Mouse (Mus musculus) MEL (cell line): ENCODE results near the gene Yjefn3. TPM values are rescaled to one million over a fixed set of nuclear protein-coding genes. Genes with fewer than 3 reads are reported as not detected.

Experiments
- DNase-seq: peaks from one replicate; pipeline ENCODE4 v3.0.0; 2011; ENCODE audit warnings: low read depth, low spot score
- H3K27ac ChIP-seq: 2 replicates; pipeline ENCODE4 v1.5.1; 2012; ENCODE audit warnings: low read depth, mild to moderate bottlenecking, control low read depth, low read length, moderate library complexity; ENCODE audit not compliant: control insufficient read depth
- H3K27me3 ChIP-seq, 2 experiments: fragments of 150-350 bp in 1 of 2; sonication (generic) in 1 of 2; 2 replicates each; pipeline ENCODE4 v1.6.1; 2012; ENCODE audit warnings: low read length in 2 of 2, mild to moderate bottlenecking in 2 of 2, improper control_type of control experiment in 1 of 2, moderate library complexity in 1 of 2; ENCODE audit not compliant: insufficient read depth in 2 of 2, control insufficient read depth in 1 of 2
- H3K36me3 ChIP-seq, 2 experiments: 2 replicates each; pipeline ENCODE4 v1.6.1; 2012 to 2014; ENCODE audit warnings: low read length in 2 of 2, improper control_type of control experiment in 1 of 2, inconsistent platforms in 1 of 2, mild to moderate bottlenecking in 1 of 2; ENCODE audit not compliant: insufficient read depth in 2 of 2, control insufficient read depth in 1 of 2
- H3K4me1 ChIP-seq, 2 experiments: fragments of 150-350 bp in 1 of 2; sonication (generic) in 1 of 2; 2 replicates each; pipeline ENCODE4 v1.6.1; 2012; ENCODE audit warnings: low read length in 2 of 2, improper control_type of control experiment in 1 of 2, mild to moderate bottlenecking in 1 of 2; ENCODE audit not compliant: insufficient read depth in 2 of 2, control insufficient read depth in 1 of 2
- H3K4me3 ChIP-seq, 2 experiments: fragments of 150-350 bp in 1 of 2; sonication (generic) in 1 of 2; 2 replicates each; pipeline ENCODE4 v1.5.1; 2012; ENCODE audit warnings: low read depth in 2 of 2, low read length in 2 of 2, mild to moderate bottlenecking in 2 of 2, moderate library complexity in 2 of 2, control low read depth in 1 of 2, improper control_type of control experiment in 1 of 2; ENCODE audit not compliant: control insufficient read depth in 1 of 2, insufficient read depth in 1 of 2
- H3K79me2 ChIP-seq: 2 replicates; pipeline ENCODE4 v1.6.1; 2012; ENCODE audit warnings: mild to moderate bottlenecking, low read length, moderate library complexity; ENCODE audit not compliant: control insufficient read depth, poor library complexity, insufficient read depth
- H3K9ac ChIP-seq: 2 replicates; pipeline ENCODE4 v1.6.1; 2012; ENCODE audit warnings: low read depth, mild to moderate bottlenecking, control low read depth, low read length, moderate library complexity; ENCODE audit not compliant: control insufficient read depth, poor library complexity, severe bottlenecking
- H3K9me3 ChIP-seq: fragments of 150-350 bp; sonication (generic); replicated peaks from 2 replicates; pipeline ENCODE4 v1.6.1; 2012; ENCODE audit warnings: mild to moderate bottlenecking, low read length, improper control_type of control experiment, moderate library complexity; ENCODE audit not compliant: insufficient read depth
- CHD1 ChIP-seq: IDR thresholded peaks from 2 replicates; pipeline ENCODE4 v1.6.1; 2012; ENCODE audit warnings: low read depth, mild to moderate bottlenecking, inconsistent platforms, low read length, improper control_type of control experiment
- CHD2 ChIP-seq: IDR thresholded peaks from 2 replicates; pipeline ENCODE4 v1.6.1; 2011; ENCODE audit warnings: low read length, improper control_type of control experiment
- CTCF ChIP-seq, 3 experiments: IDR thresholded peaks in 2 of 3; conservative IDR thresholded peaks in 1 of 3; 2 replicates each; pipeline ENCODE4 v1.5.1; 2011 to 2012; ENCODE audit warnings: low read length in 3 of 3, low read depth in 2 of 3, mild to moderate bottlenecking in 2 of 3, improper control_type of control experiment in 1 of 3, inconsistent platforms in 1 of 3, mixed read lengths in 1 of 3, moderate library complexity in 1 of 3; ENCODE audit not compliant: control insufficient read depth in 1 of 3, insufficient read depth in 1 of 3, poor library complexity in 1 of 3, severe bottlenecking in 1 of 3
- E2F4 ChIP-seq: IDR thresholded peaks from 2 replicates; pipeline ENCODE4 v1.6.1; 2011; ENCODE audit warnings: low read depth, low read length, improper control_type of control experiment, borderline replicate concordance
- EP300 ChIP-seq, 2 experiments: IDR thresholded peaks; 2 replicates each; pipeline ENCODE4 v1.6.1; 2011; ENCODE audit warnings: improper control_type of control experiment in 2 of 2, low read length in 2 of 2, low read depth in 1 of 2, mild to moderate bottlenecking in 1 of 2
- ETS1 ChIP-seq: IDR thresholded peaks from 2 replicates; pipeline ENCODE4 v1.6.1; 2012; ENCODE audit warnings: low read depth, mild to moderate bottlenecking, inconsistent platforms, low read length, improper control_type of control experiment, moderate library complexity
- HCFC1 ChIP-seq: IDR thresholded peaks from 2 replicates; pipeline ENCODE4 v1.6.1; 2012; ENCODE audit warnings: low read depth, mild to moderate bottlenecking, inconsistent platforms, low read length, improper control_type of control experiment, moderate library complexity
- JUND ChIP-seq: IDR thresholded peaks from 2 replicates; pipeline ENCODE4 v1.6.1; 2011; ENCODE audit warnings: low read depth, mild to moderate bottlenecking, improper control_type of control experiment, low read length
- MAX ChIP-seq: IDR thresholded peaks from 2 replicates; pipeline ENCODE4 v1.6.1; 2011; ENCODE audit warnings: low read length, improper control_type of control experiment
- MAZ ChIP-seq: IDR thresholded peaks from 2 replicates; pipeline ENCODE4 v1.6.1; 2012; ENCODE audit warnings: low read depth, mild to moderate bottlenecking, inconsistent platforms, low read length, improper control_type of control experiment
- MEF2A ChIP-seq: IDR thresholded peaks from 2 replicates; pipeline ENCODE4 v1.6.1; 2014; ENCODE audit warnings: low read depth, mild to moderate bottlenecking, inconsistent platforms, low read length, improper control_type of control experiment; ENCODE audit not compliant: poor library complexity, insufficient replicate concordance, severe bottlenecking; ENCODE audit errors: extremely low read depth
- MXI1 ChIP-seq: IDR thresholded peaks from 2 replicates; pipeline ENCODE4 v1.6.1; 2011; ENCODE audit warnings: mild to moderate bottlenecking, low read depth, low read length, improper control_type of control experiment
- NELFE ChIP-seq: IDR thresholded peaks from 2 replicates; pipeline ENCODE4 v1.6.1; 2011; ENCODE audit warnings: low read depth, low read length, improper control_type of control experiment
- NRF1 ChIP-seq: IDR thresholded peaks from 2 replicates; pipeline ENCODE4 v1.6.1; 2014; ENCODE audit warnings: low read depth, mild to moderate bottlenecking, inconsistent platforms, low read length, improper control_type of control experiment, moderate library complexity; ENCODE audit not compliant: poor library complexity, insufficient read depth, severe bottlenecking
- POLR2A ChIP-seq, 2 experiments: IDR thresholded peaks; 2 replicates each; pipeline ENCODE4 v1.6.1; 2011 to 2012; ENCODE audit warnings: low read length in 2 of 2, mild to moderate bottlenecking in 2 of 2, control low read depth in 1 of 2, improper control_type of control experiment in 1 of 2, low read depth in 1 of 2, moderate library complexity in 1 of 2; ENCODE audit not compliant: control insufficient read depth in 1 of 2, insufficient read depth in 1 of 2, poor library complexity in 1 of 2
- RAD21 ChIP-seq: IDR thresholded peaks from 2 replicates; pipeline ENCODE4 v1.6.1; 2011; ENCODE audit warnings: mild to moderate bottlenecking, low read depth, low read length, improper control_type of control experiment
- RCOR1 ChIP-seq: IDR thresholded peaks from 2 replicates; pipeline ENCODE4 v1.6.1; 2012; ENCODE audit warnings: low read depth, mild to moderate bottlenecking, inconsistent platforms, low read length, improper control_type of control experiment
- SIN3A ChIP-seq: IDR thresholded peaks from 2 replicates; pipeline ENCODE4 v1.6.1; 2012; ENCODE audit warnings: low read length, improper control_type of control experiment, inconsistent platforms
- SMC3 ChIP-seq: IDR thresholded peaks from 2 replicates; pipeline ENCODE4 v1.6.1; 2011; ENCODE audit warnings: low read depth, low read length, improper control_type of control experiment
- TBP ChIP-seq: IDR thresholded peaks from 2 replicates; pipeline ENCODE4 v1.8.0; 2011; ENCODE audit warnings: low read depth, low read length, improper control_type of control experiment
- UBTF ChIP-seq: IDR thresholded peaks from 2 replicates; pipeline ENCODE4 v1.6.1; 2012; ENCODE audit warnings: low read depth, mild to moderate bottlenecking, inconsistent platforms, low read length, improper control_type of control experiment, moderate library complexity, borderline replicate concordance; ENCODE audit not compliant: insufficient read depth
- USF1 ChIP-seq: IDR thresholded peaks from 2 replicates; pipeline ENCODE4 v1.6.1; 2014; ENCODE audit warnings: low read depth, mild to moderate bottlenecking, inconsistent platforms, low read length, improper control_type of control experiment, moderate library complexity
- USF2 ChIP-seq, 2 experiments: IDR thresholded peaks; 2 replicates each; pipeline ENCODE4 v1.6.1; 2011 to 2012; ENCODE audit warnings: improper control_type of control experiment in 2 of 2, low read length in 2 of 2, borderline replicate concordance in 1 of 2, inconsistent platforms in 1 of 2, low read depth in 1 of 2, mild to moderate bottlenecking in 1 of 2; ENCODE audit not compliant: insufficient read depth in 1 of 2
- ZC3H11A ChIP-seq: IDR thresholded peaks from 2 replicates; pipeline ENCODE4 v1.6.1; 2012; ENCODE audit warnings: low read depth, mild to moderate bottlenecking, inconsistent platforms, low read length, improper control_type of control experiment
- ZNF384 ChIP-seq: IDR thresholded peaks from 2 replicates; pipeline ENCODE4 v1.6.1; 2012; ENCODE audit warnings: low read depth, mild to moderate bottlenecking, inconsistent platforms, low read length, improper control_type of control experiment
- polyA plus RNA-seq, 2 experiments: library from polyadenylated mRNA; stranded (reverse) in 1 of 2; unstranded in 1 of 2; fragments of >175 nt in 1 of 2; fragments of >200 nt in 1 of 2; gene quantifications; 2 replicates each; pipeline versions ENCODE4 v1.2.1 to v1.2.4; 2012; ENCODE audit warnings: low replicate concordance in 2 of 2, low read depth in 1 of 2; ENCODE audit not compliant: insufficient read length in 2 of 2, insufficient read depth in 1 of 2, missing spikeins in 1 of 2
- total RNA-seq: library from RNA; depleted of rRNA; stranded (reverse); fragments of 300-350 nt; gene quantifications from 2 replicates; pipeline ENCODE4 v1.2.3, GENCODE M21; 2012

The Yjefn3 gene
- total and polyA plus RNA-seq, 3 experiments, result 5.3 to 8.2 TPM; not detected in 1

GRCm38 (mm10) chr8:69919876-69920662, 17.6 kb upstream of the Yjefn3 start (continued):
- TF ChIP-seq E2F4, result no peak
- peak; percentile 98 for TF ChIP-seq USF1

GRCm38 (mm10) chr8:69919010-69919409, 16.5 kb upstream of the Yjefn3 start:
- Histone ChIP-seq H3K4me3 (no peak overlapping the region), H3K27me3 (no peaks in the 10 kb centered on the region), H3K79me2 (peaks cover 10% of the 10 kb centered on the region), H3K9me3 (no peaks in the 10 kb centered on the region), H3K4me1 (peaks cover 9 to 26% of the 10 kb centered on the region in 2 experiments), H3K27ac (no peak overlapping the region), H3K9ac (no peak overlapping the region), H3K36me3 (peaks cover 12 to 18% of the 10 kb centered on the region in 2 experiments)
- TF ChIP-seq USF2 (IDR thresholded peaks at IDR 0.05; ENCODE audit: borderline replicate concordance in 1 of 2, insufficient read depth in 1 of 2, low read depth in 1 of 2, low read length in 2 of 2), result no peak
- no peak for TF ChIP-seq HCFC1
- TF ChIP-seq NELFE, result no peak
- peak; percentile 60 for TF ChIP-seq SMC3
- no peak for TF ChIP-seq UBTF
- no peak for TF ChIP-seq MAX
- TF ChIP-seq POLR2A (IDR thresholded peaks at IDR 0.05; ENCODE audit: control insufficient read depth in 1 of 2, insufficient read depth in 1 of 2, low read depth in 1 of 2, low read length in 2 of 2, poor library complexity in 1 of 2), result no peak
- no peak for TF ChIP-seq MXI1
- TF ChIP-seq CTCF (IDR thresholded peaks at IDR 0.05 in 2 of 3, conservative IDR thresholded peaks at IDR 0.05 in 1 of 3; ENCODE audit: control insufficient read depth in 1 of 3, insufficient read depth in 1 of 3, low read depth in 2 of 3, low read length in 3 of 3, poor library complexity in 1 of 3, severe bottlenecking in 1 of 3), result peak; percentile 54 to 77 (median 63)
- no peak for TF ChIP-seq CHD2
- no peak for TF ChIP-seq TBP
- TF ChIP-seq ZNF384, result no peak
- no peak for TF ChIP-seq MEF2A
- no peak for TF ChIP-seq CHD1
- TF ChIP-seq MAZ, result no peak
- TF ChIP-seq NRF1, result no peak
- TF ChIP-seq EP300 (IDR thresholded peaks at IDR 0.05; ENCODE audit: low read depth in 1 of 2, low read length in 2 of 2), result peak in 1 of 2 experiments; percentile 9; a peak in 1 of 4 replicates
- TF ChIP-seq RAD21, result peak; percentile 71
- TF ChIP-seq JUND, result no peak
- no peak for TF ChIP-seq USF1
- no peak for TF ChIP-seq ETS1
- peak; percentile 54; the same call in 1 of the 2 replicates for TF ChIP-seq SIN3A
- peak; percentile 64 for TF ChIP-seq ZC3H11A
- no peak for TF ChIP-seq RCOR1
- DNase-seq, result peak; percentile 90
